Comparison of ENCODE assay signal across 1 mouse cellular context in the genomic region with DNA sequence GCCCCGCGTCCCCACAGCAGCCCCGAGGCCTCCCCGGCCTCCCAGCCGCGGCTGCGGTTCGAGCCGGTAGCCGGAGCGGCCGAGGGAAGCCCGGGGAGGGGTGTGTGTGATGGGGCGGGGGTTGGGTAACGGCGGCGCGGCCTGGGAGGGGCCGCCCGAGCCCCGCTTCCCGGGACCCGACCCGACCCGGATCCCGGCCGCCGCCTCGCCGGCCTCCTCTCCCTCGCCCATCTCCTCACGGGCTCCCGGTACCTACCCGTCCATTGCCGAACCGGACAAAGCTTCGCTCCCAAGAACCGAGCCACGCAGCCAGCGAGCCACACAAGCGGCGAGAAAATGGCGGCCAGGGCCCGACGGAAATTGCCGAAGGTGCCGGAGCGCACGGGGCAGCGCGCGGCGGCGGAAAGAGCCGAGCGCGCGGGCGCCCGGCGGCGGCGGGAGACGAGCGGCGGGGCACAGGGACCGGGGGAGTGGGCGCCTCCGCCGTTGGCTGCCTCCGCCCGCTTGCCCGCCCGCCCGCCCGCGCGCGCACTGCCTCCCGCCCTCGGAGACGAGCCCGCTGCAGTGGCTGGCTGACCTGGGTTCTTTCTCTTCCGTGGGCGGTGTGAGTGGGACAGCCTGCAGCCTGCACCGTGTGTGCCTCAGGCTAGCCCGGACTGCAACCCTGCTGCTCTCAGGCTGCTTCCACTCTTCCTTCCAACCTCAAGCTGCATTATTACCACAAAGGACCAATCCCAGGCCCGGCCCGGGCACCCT.
TF ChIP-seq lines count a peak whose summit lies in the region.

No protein-coding gene starts in this region.

TF ChIP-seq in CH12.LX, 34 proteins besides CTCF, POLR2A, EP300 and RAD21 (continued from another document):
- 0 out of 2 replicates have a peak, but pooled peaks have one; percentile 27 for TF ChIP-seq HCFC1 (IDR thresholded peaks at IDR 0.05; ENCODE audit: low read depth, low read length)
- no peak; the same call in 1 of the 2 replicates for TF ChIP-seq NRF1 (IDR thresholded peaks at IDR 0.05; ENCODE audit: low read depth, low read length)
- 0 out of 2 replicates have a peak, but pooled peaks have one; percentile 2 for TF ChIP-seq BHLHE40 (IDR thresholded peaks at IDR 0.05; ENCODE audit: low read depth, low read length)
- 0 out of 2 replicates have a peak, but pooled peaks have one; percentile 3 for TF ChIP-seq TCF12 (IDR thresholded peaks at IDR 0.05; ENCODE audit: low read depth, low read length)
- no peak for TF ChIP-seq SMC3 (IDR thresholded peaks at IDR 0.05; ENCODE audit: low read depth, low read length)
- peak; percentile 73 for TF ChIP-seq NELFE (IDR thresholded peaks at IDR 0.05; ENCODE audit: low read depth, low read length)
- no peak for TF ChIP-seq E2F4 (IDR thresholded peaks at IDR 0.05; ENCODE audit: insufficient replicate concordance, low read depth, low read length)
- no peak for TF ChIP-seq ZKSCAN1 (IDR thresholded peaks at IDR 0.05; ENCODE audit: borderline replicate concordance, low read depth, low read length)
- no peak for TF ChIP-seq ZMIZ1 (IDR thresholded peaks at IDR 0.05; ENCODE audit: low read depth, low read length)
- no peak for TF ChIP-seq KAT2A (IDR thresholded peaks at IDR 0.05; ENCODE audit: insufficient replicate concordance, low read length)
- TF ChIP-seq MAZ (IDR thresholded peaks at IDR 0.05; ENCODE audit: low read depth, low read length), result no peak
